Mouse (Mus musculus) neural tube, embryonic 11.5 days (tissue): ENCODE results near the gene Mgme1. TPM values are rescaled to one million over a fixed set of nuclear protein-coding genes. Genes with fewer than 3 reads are reported as not detected.

Experiments
- ATAC-seq: fragments of 200-750 bp; cut with Nextera tagmentation; 2 replicates; pipeline ENCODE4 v1.8.0; 2017; ENCODE audit warnings: moderate number of reproducible peaks, mild to moderate bottlenecking, moderate TSS enrichment, moderate library complexity; ENCODE audit not compliant: insufficient read depth, low FRiP score, low TSS enrichment
- DNase-seq: peaks from one replicate; pipeline ENCODE4 v3.0.0-alpha.2; 2015; ENCODE audit warnings: low spot score
- H3K27ac ChIP-seq: fragments of 300-500 bp; sonication (generic); 2 replicates; pipeline ENCODE4 v1.5.1; 2014; ENCODE audit warnings: low read depth, mild to moderate bottlenecking, low read length
- H3K27me3 ChIP-seq: fragments of 300-500 bp; sonication (generic); 2 replicates; pipeline ENCODE4 v1.6.1; 2014; ENCODE audit warnings: mild to moderate bottlenecking, low read length, mixed read lengths; ENCODE audit not compliant: control insufficient read depth, insufficient read depth
- H3K36me3 ChIP-seq: fragments of 300-500 bp; sonication (generic); 2 replicates; pipeline ENCODE4 v1.6.1; 2014; ENCODE audit warnings: mild to moderate bottlenecking, low read length, moderate library complexity, mixed read lengths; ENCODE audit not compliant: control insufficient read depth, insufficient read depth
- H3K4me1 ChIP-seq: fragments of 300-500 bp; sonication (generic); 2 replicates; pipeline ENCODE4 v1.6.1; 2014; ENCODE audit warnings: low read length, mixed read lengths; ENCODE audit not compliant: control insufficient read depth, insufficient read depth
- H3K4me2 ChIP-seq: fragments of 300-500 bp; sonication (generic); 2 replicates; pipeline ENCODE4 v1.6.1; 2014; ENCODE audit warnings: low read depth, mild to moderate bottlenecking, moderate library complexity
- H3K4me3 ChIP-seq: fragments of 300-500 bp; sonication (generic); 2 replicates; pipeline ENCODE4 v1.5.1; 2014; ENCODE audit warnings: low read depth, low read length
- H3K9ac ChIP-seq: fragments of 300-500 bp; sonication (generic); 2 replicates; pipeline ENCODE4 v1.6.1; 2014; ENCODE audit warnings: mild to moderate bottlenecking, low read length
- H3K9me3 ChIP-seq: fragments of 300-500 bp; sonication (generic); 2 replicates; pipeline ENCODE4 v1.6.1; 2016; ENCODE audit warnings: low read length; ENCODE audit not compliant: control insufficient read depth
- WGBS: fragments of 180-500 bp; shearing (Covaris S2); extraction: QIAGEN DNeasy Blood & Tissue Kit; methylation state at CpG from one replicate; pipeline ENCODE4 v1.1.7; 2014; 5-methylcytosine and 5-hydroxymethylcytosine counted together
- polyA plus RNA-seq: library from polyadenylated mRNA; unstranded; fragments of >200 nt; fragmentation: Nextera tagmentation; extraction: Ambion mirVana; gene quantifications from 2 replicates; pipeline ENCODE4 v1.2.1, GENCODE M21; 2014

The Mgme1 gene
- 16.8 and 17.0 TPM in 2 replicates for polyA plus RNA-seq

GRCm38 (mm10) chr2:144270507-144271420 is at the start of gene Mgme1, which contains the start of gene Snx5:
Mgme1 (plus strand) TSS chr2:144270663.
Snx5 (minus strand) TSS chr2:144270906.
- H3K4me3 ChIP-seq = peak within 1 kb of the TSS; percentile 92
- ATAC-seq (peak; percentile 97), DNase-seq (peak; percentile 95)
- H3K36me3 ChIP-seq = no peaks in the 10 kb centered on the region
- H3K9ac ChIP-seq = peak within 1 kb of the TSS; percentile 98
- peaks cover 11% of the 10 kb centered on the region; the same call in 1 of the 2 replicates for H3K4me1 ChIP-seq
- no peaks in the 10 kb centered on the region for H3K9me3 ChIP-seq
- no peaks in the 10 kb centered on the region for H3K27me3 ChIP-seq
- under 1% methylated on average over 91 of the region's 93 CpGs for WGBS
- peak within 1 kb of the TSS; percentile 76 for H3K4me2 ChIP-seq
- H3K27ac ChIP-seq = peak within 1 kb of the TSS; percentile 75

- Histone ChIP-seq H3K9me3 (no peaks in the 10 kb centered on the region), H3K4me1 (no peaks in the 10 kb centered on the region), H3K9ac (no peak overlapping the region), H3K27ac (no peak overlapping the region), H3K4me3 (no peak overlapping the region), H3K4me2 (no peak overlapping the region), H3K27me3 (no peaks in the 10 kb centered on the region), H3K36me3 (no peaks in the 10 kb centered on the region)
- 72% methylated on average over 12 of the region's 12 CpGs for WGBS
- DNase-seq = no peak
- no peak for ATAC-seq
Observed at GRCm38 (mm10) chr2:144224351-144224750, 46.1 kb upstream of the Mgme1 start.

- H3K4me3 ChIP-seq = no peak overlapping the region
- H3K4me1 ChIP-seq = no peaks in the 10 kb centered on the region
- ATAC-seq = peak; percentile 35; the same call in 1 of the 2 replicates
- no peak overlapping the region for H3K9ac ChIP-seq
- no peaks in the 10 kb centered on the region for H3K9me3 ChIP-seq
- 85% methylated on average over 12 of the region's 12 CpGs for WGBS
- H3K27me3 ChIP-seq = no peaks in the 10 kb centered on the region
- H3K27ac ChIP-seq = no peak overlapping the region
- H3K36me3 ChIP-seq = no peaks in the 10 kb centered on the region
- no peak for DNase-seq
- H3K4me2 ChIP-seq = no peak overlapping the region
Observed at GRCm38 (mm10) chr2:144226906-144227586, 43.4 kb upstream of the Mgme1 start.

GRCm38 (mm10) chr2:144228521-144229346 is 41.7 kb upstream of the Mgme1 start:
- WGBS = 79% methylated on average over 12 of the region's 12 CpGs
- H3K9ac ChIP-seq = no peak overlapping the region
- ATAC-seq (no peak), DNase-seq (no peak)
- H3K9me3 ChIP-seq = no peaks in the 10 kb centered on the region
- H3K27ac ChIP-seq = no peak overlapping the region
- H3K36me3 ChIP-seq = no peaks in the 10 kb centered on the region
- H3K27me3 ChIP-seq = no peaks in the 10 kb centered on the region
- no peaks in the 10 kb centered on the region for H3K4me1 ChIP-seq
- no peak overlapping the region for H3K4me3 ChIP-seq
- H3K4me2 ChIP-seq = no peak overlapping the region

GRCm38 (mm10) chr2:144229647-144230046 is 40.8 kb upstream of the Mgme1 start:
- no peak overlapping the region for H3K27ac ChIP-seq
- ATAC-seq (no peak), DNase-seq (no peak)
- no peak overlapping the region for H3K4me2 ChIP-seq
- 80% methylated on average over 14 of the region's 14 CpGs for WGBS
- H3K9ac ChIP-seq = no peak overlapping the region
- no peaks in the 10 kb centered on the region for H3K4me1 ChIP-seq
- H3K4me3 ChIP-seq = no peak overlapping the region
- no peaks in the 10 kb centered on the region for H3K27me3 ChIP-seq
- no peaks in the 10 kb centered on the region for H3K9me3 ChIP-seq
- no peaks in the 10 kb centered on the region for H3K36me3 ChIP-seq

GRCm38 (mm10) chr2:144230498-144230897 is 40.0 kb upstream of the Mgme1 start:
- H3K27ac ChIP-seq = no peak overlapping the region
- 61% methylated on average over 7 of the region's 7 CpGs for WGBS
- no peak for ATAC-seq

GRCm38 (mm10) chr2:144231115-144231514 is 39.3 kb upstream of the Mgme1 start:
- H3K27me3 ChIP-seq = no peaks in the 10 kb centered on the region
- DNase-seq (no peak), ATAC-seq (no peak)
- no peaks in the 10 kb centered on the region for H3K4me1 ChIP-seq
- H3K9ac ChIP-seq = no peak overlapping the region
- H3K4me2 ChIP-seq = no peak overlapping the region
- no peak overlapping the region for H3K27ac ChIP-seq
- H3K9me3 ChIP-seq = no peaks in the 10 kb centered on the region
- no peak overlapping the region for H3K4me3 ChIP-seq
- WGBS = 77% methylated on average over 5 of the region's 5 CpGs
- no peaks in the 10 kb centered on the region for H3K36me3 ChIP-seq

More at GRCm38 (mm10) chr2:144230498-144230897, 40.0 kb upstream of the Mgme1 start:
- Histone ChIP-seq H3K4me2 (no peak overlapping the region), H3K4me1 (no peaks in the 10 kb centered on the region), H3K4me3 (no peak overlapping the region), H3K27me3 (no peaks in the 10 kb centered on the region), H3K9me3 (no peaks in the 10 kb centered on the region), H3K36me3 (no peaks in the 10 kb centered on the region), H3K9ac (no peak overlapping the region)
- DNase-seq = no peak

GRCm38 (mm10) chr2:144233534-144233933 is 36.9 kb upstream of the Mgme1 start:
- Histone ChIP-seq H3K36me3 (no peaks in the 10 kb centered on the region), H3K27me3 (no peaks in the 10 kb centered on the region), H3K4me2 (no peak overlapping the region), H3K27ac (no peak overlapping the region), H3K4me1 (no peaks in the 10 kb centered on the region), H3K9ac (no peak overlapping the region), H3K9me3 (no peaks in the 10 kb centered on the region), H3K4me3 (no peak overlapping the region)
- ATAC-seq = no peak
- 65% methylated on average over 3 of the region's 3 CpGs for WGBS
- DNase-seq = no peak
